ENCODE assay signal across 21 mouse cellular contexts in the genomic region with DNA sequence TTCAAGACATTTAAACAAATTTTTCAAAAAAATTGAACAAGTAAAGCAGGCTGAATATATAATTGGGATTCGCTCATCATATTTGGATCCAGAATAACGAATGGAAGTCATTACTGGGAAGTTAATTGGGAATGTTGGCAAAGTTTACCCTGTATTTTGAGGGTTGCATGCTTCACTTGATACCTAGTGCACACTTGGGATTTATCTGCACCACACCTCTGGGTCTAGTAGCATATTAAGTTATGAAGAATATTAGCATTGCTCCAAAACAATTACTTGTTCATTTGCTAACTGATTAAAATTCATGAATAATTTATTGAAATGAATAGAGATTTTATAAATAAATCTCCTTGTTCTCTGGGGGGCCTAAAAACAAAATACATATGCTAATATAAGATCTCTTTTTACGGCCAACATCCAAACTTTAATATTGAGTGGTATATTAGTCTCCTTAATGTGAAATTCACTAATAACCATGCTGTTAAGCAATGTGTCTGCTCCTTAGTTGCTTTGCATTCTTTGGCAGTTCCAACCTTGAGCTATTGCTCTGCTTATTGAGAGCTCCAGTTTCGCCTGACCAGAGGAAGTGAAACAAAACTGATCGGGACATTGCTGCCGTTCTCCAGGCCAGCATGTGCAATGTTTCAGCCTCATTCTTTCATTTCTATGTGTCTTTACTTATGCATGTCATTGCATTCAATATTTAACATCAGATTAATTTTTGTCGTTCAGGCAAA.
DNase-seq lines count a peak whose midpoint lies in the region; ATAC-seq and TF ChIP-seq lines count a peak whose summit lies in the region.
"Had no signal": no experiment of that assay in that cellular context is flagged by ENCODE, and none has a peak within 500 bp of the region (broad histone marks: within the 10 kb centered on the region; RNA-seq: fewer than 3 reads in every experiment).

No protein-coding gene starts in this region.

- no peaks in the 10 kb centered on the region for H3K79me2 ChIP-seq in CH12.LX (replicated peaks; ENCODE audit: control insufficient read depth, extremely low read depth, insufficient read depth, poor library complexity, severe bottlenecking)

- H3K36me3 ChIP-seq in hindbrain, embryonic 13.5 days: no peaks in the 10 kb centered on the region
- no peaks in the 10 kb centered on the region for H3K36me3 ChIP-seq in hindbrain, embryonic 11.5 days (ENCODE audit: control insufficient read depth, insufficient read depth, low read length)
- H3K36me3 ChIP-seq in CH12.LX (replicated peaks in 1 of 2; ENCODE audit: control insufficient read depth in 1 of 2, insufficient read depth in 1 of 2, low read length in 1 of 2): no peaks in the 10 kb centered on the region
- no peaks in the 10 kb centered on the region for H3K36me3 ChIP-seq in stomach, embryonic 16.5 days (ENCODE audit: control insufficient read depth, insufficient read depth, low read length)
- H3K36me3 ChIP-seq: forebrain, embryonic 12.5 days; hindbrain, embryonic 10.5 days had no signal

- no peak overlapping the region for H3K27ac ChIP-seq in hindbrain, embryonic 13.5 days
- no peak overlapping the region for H3K27ac ChIP-seq in hindbrain, embryonic 11.5 days (ENCODE audit: low read depth, low read length)
- no peak overlapping the region for H3K27ac ChIP-seq in CH12.LX (ENCODE audit: insufficient read depth, low read depth)
- 0 out of 2 replicates have a peak overlapping the region, but pooled peaks have one; percentile 2 for H3K27ac ChIP-seq in stomach, embryonic 16.5 days (ENCODE audit: low read length)
- H3K27ac ChIP-seq: embryonic facial prominence, embryonic 13.5 days; forebrain, embryonic 12.5 days; heart, adult 2 months; heart, embryonic 15.5 days; hindbrain, embryonic 10.5 days had no signal

- H3K4me1 ChIP-seq in hindbrain, embryonic 13.5 days (replicated peaks): no peaks in the 10 kb centered on the region
- H3K4me1 ChIP-seq in hindbrain, embryonic 11.5 days (replicated peaks; ENCODE audit: control insufficient read depth, insufficient read depth, low read length): no peaks in the 10 kb centered on the region
- no peaks in the 10 kb centered on the region for H3K4me1 ChIP-seq in CH12.LX (ENCODE audit: control insufficient read depth in 1 of 2, insufficient read depth in 2 of 2)
- 0 out of 2 replicates have a peak, but pooled peaks cover 3% of the 10 kb centered on the region for H3K4me1 ChIP-seq in stomach, embryonic 16.5 days (ENCODE audit: control insufficient read depth, insufficient read depth, low read length)
- H3K4me1 ChIP-seq: embryonic facial prominence, embryonic 13.5 days; forebrain, embryonic 12.5 days; heart, embryonic 15.5 days; hindbrain, embryonic 10.5 days had no signal

- no peak for TF ChIP-seq EP300 in CH12.LX (IDR thresholded peaks at IDR 0.05; ENCODE audit: low read length)

- 75% methylated on average over 7 of the region's 7 CpGs for WGBS in hindbrain, embryonic 13.5 days
- whole genome bisulfite sequencing in hindbrain, embryonic 11.5 days: 86% methylated on average over 7 of the region's 7 CpGs
- 78% methylated on average over 7 of the region's 7 CpGs for WGBS in stomach, embryonic 16.5 days

- H3K27me3 ChIP-seq in hindbrain, embryonic 13.5 days: no peaks in the 10 kb centered on the region
- no peaks in the 10 kb centered on the region for H3K27me3 ChIP-seq in hindbrain, embryonic 11.5 days (ENCODE audit: control insufficient read depth, insufficient read depth, low read length)
- H3K27me3 ChIP-seq in CH12.LX (replicated peaks): no peaks in the 10 kb centered on the region
- H3K27me3 ChIP-seq in stomach, embryonic 16.5 days (ENCODE audit: control insufficient read depth, insufficient read depth, low read length): no peaks in the 10 kb centered on the region
- H3K27me3 ChIP-seq: embryonic facial prominence, embryonic 13.5 days; forebrain, embryonic 12.5 days; heart, embryonic 15.5 days had no signal

- 0 out of 2 replicates have a peak, but pooled peaks have one; percentile 73 for ATAC-seq in hindbrain, embryonic 13.5 days (ENCODE audit: low FRiP score)
- ATAC-seq in hindbrain, embryonic 11.5 days (ENCODE audit: low FRiP score): no peak
- ATAC-seq in megakaryocyte, adult 5-6 weeks (ENCODE audit: poor library complexity, severe bottlenecking): peak; percentile 45; the same call in 1 of the 2 replicates
- no peak for ATAC-seq in stomach, embryonic 16.5 days (ENCODE audit: insufficient read depth, low FRiP score)
- ATAC-seq: CD4-positive, CD25-positive, alpha-beta regulatory T cell, adult 4 months; forebrain, embryonic 16.5 days had no signal

- no peak for TF ChIP-seq POLR2A in CH12.LX (IDR thresholded peaks at IDR 0.05; ENCODE audit: low read depth, low read length)

- TF ChIP-seq CTCF in CH12.LX (conservative IDR thresholded peaks at IDR 0.05 in 1 of 2, IDR thresholded peaks at IDR 0.05 in 1 of 2; ENCODE audit: low read depth in 2 of 2, low read length in 2 of 2): no peak

- no peak overlapping the region for H3K4me3 ChIP-seq in hindbrain, embryonic 13.5 days
- H3K4me3 ChIP-seq in hindbrain, embryonic 11.5 days (ENCODE audit: low read depth, low read length): no peak overlapping the region
- H3K4me3 ChIP-seq in CH12.LX (replicated peaks in 1 of 3; ENCODE audit: low read depth in 2 of 3, low read length in 2 of 3, poor library complexity in 1 of 3): no peak overlapping the region
- no peak overlapping the region for H3K4me3 ChIP-seq in stomach, embryonic 16.5 days (replicated peaks; ENCODE audit: low read length)
- H3K4me3 ChIP-seq: embryonic facial prominence, embryonic 13.5 days; forebrain, embryonic 12.5 days; heart, adult 2 months; heart, embryonic 15.5 days; hindbrain, embryonic 10.5 days had no signal

- no peak overlapping the region for H3K4me2 ChIP-seq in hindbrain, embryonic 13.5 days
- no peak overlapping the region for H3K4me2 ChIP-seq in hindbrain, embryonic 11.5 days (replicated peaks; ENCODE audit: low read depth, low read length)
- H3K4me2 ChIP-seq in CH12.LX (ENCODE audit: insufficient read depth, low read depth, poor library complexity, severe bottlenecking): no peak overlapping the region
- H3K4me2 ChIP-seq in stomach, embryonic 16.5 days (ENCODE audit: low read depth, low read length): no peak overlapping the region
- H3K4me2 ChIP-seq: embryonic facial prominence, embryonic 13.5 days; forebrain, embryonic 12.5 days; heart, embryonic 11.5 days; heart, embryonic 15.5 days had no signal

- dilution Hi-C loops in CH12.LX (cut with MboI; ENCODE audit: extremely low pct_ligation_motif_present, extremely low pct_unique_long_range_greater_than_20kb, low sequenced_read_pairs): no loop called here

- no peak for TF ChIP-seq RAD21 in CH12.LX (IDR thresholded peaks at IDR 0.05; ENCODE audit: low read depth, low read length)

- in situ Hi-C loops in CH12.LX (cut with MboI; ENCODE audit: low pct_ligation_motif_present, low pct_unique_long_range_greater_than_20kb, low sequenced_read_pairs): no loop called here

- no peak overlapping the region for H3K9ac ChIP-seq in hindbrain, embryonic 13.5 days
- no peak overlapping the region for H3K9ac ChIP-seq in hindbrain, embryonic 11.5 days (ENCODE audit: low read depth, low read length)
- no peak overlapping the region for H3K9ac ChIP-seq in CH12.LX (ENCODE audit: insufficient read depth, low read depth)
- H3K9ac ChIP-seq in stomach, embryonic 16.5 days (ENCODE audit: low read length): no peak overlapping the region
- H3K9ac ChIP-seq: embryonic facial prominence, embryonic 13.5 days; forebrain, embryonic 12.5 days; heart, embryonic 15.5 days had no signal

- H3K9me3 ChIP-seq in hindbrain, embryonic 13.5 days: no peaks in the 10 kb centered on the region
- H3K9me3 ChIP-seq in hindbrain, embryonic 11.5 days (ENCODE audit: control insufficient read depth, low read length): no peaks in the 10 kb centered on the region
- peaks cover 2% of the 10 kb centered on the region for H3K9me3 ChIP-seq in CH12.LX (replicated peaks; ENCODE audit: low read length)
- H3K9me3 ChIP-seq in stomach, embryonic 16.5 days (replicated peaks; ENCODE audit: control insufficient read depth, low read length): no peaks in the 10 kb centered on the region
- H3K9me3 ChIP-seq: embryonic facial prominence, embryonic 13.5 days; forebrain, embryonic 12.5 days; heart, embryonic 15.5 days; hindbrain, embryonic 10.5 days had no signal

- no peak for DNase-seq in hindbrain, embryonic 11.5 days (ENCODE audit: low spot score)
- DNase-seq in CH12.LX (ENCODE audit: extremely low read depth): peak; percentile 2
- no peak for DNase-seq in kidney, postnatal 14 days
- no peak for DNase-seq in testis, postnatal 14 days (ENCODE audit: low spot score)
- DNase-seq: adrenal gland, postnatal 10 days; B cell, adult 2 months; cerebellum, adult 11-12 months; cerebellum, adult 9-10 months; cerebellum, postnatal 25 days; gastrocnemius, postnatal 10 days; heart, adult 2 months had no signal

TF ChIP-seq in CH12.LX, 34 proteins besides CTCF, POLR2A, EP300 and RAD21:
- no peak for TF ChIP-seq TCF12 (IDR thresholded peaks at IDR 0.05; ENCODE audit: low read depth, low read length)
- TF ChIP-seq ZKSCAN1 (IDR thresholded peaks at IDR 0.05; ENCODE audit: borderline replicate concordance, low read depth, low read length): no peak
- no peak for TF ChIP-seq UBTF (IDR thresholded peaks at IDR 0.05; ENCODE audit: low read depth, low read length)
- no peak for TF ChIP-seq ZC3H11A (IDR thresholded peaks at IDR 0.05; ENCODE audit: low read depth, low read length)

Comparison
In these comparisons a context has a peak if more than half of its experiments do, and no peak if none do; other contexts are left out.
1. ATAC-seq: peak in hindbrain, embryonic 13.5 days (single experiment) and megakaryocyte, adult 5-6 weeks (single experiment); none in hindbrain, embryonic 11.5 days (single experiment) and stomach, embryonic 16.5 days (single experiment).